Mouse (Mus musculus): ENCODE results near the gene Plekhg1.

Gene Plekhg1

GRCm38 (mm10) chr10:3740148-3740503, at the start of gene Plekhg1:
TSS of gene Plekhg1 (plus strand) at chr10:3740364.
- DNase-seq = peak; percentile 45 to 55

GRCm38 (mm10) chr10:3692791-3693190, 47.4 kb upstream of the Plekhg1 start:
- DNase-seq = no peak

- DNase-seq = no peak
Observed at GRCm38 (mm10) chr10:3693699-3694280, 46.4 kb upstream of the Plekhg1 start.

GRCm38 (mm10) chr10:3695332-3695905, 44.7 kb upstream of the Plekhg1 start:
- no peak for DNase-seq

- DNase-seq = peak in 1 of 2 experiments; percentile 4
Observed at GRCm38 (mm10) chr10:3696727-3697348, 43.3 kb upstream of the Plekhg1 start.

GRCm38 (mm10) chr10:3697500-3697899, 42.7 kb upstream of the Plekhg1 start:
- DNase-seq = no peak

- no peak for DNase-seq
Observed at GRCm38 (mm10) chr10:3700225-3701073, 39.7 kb upstream of the Plekhg1 start.

GRCm38 (mm10) chr10:3701832-3702231, 38.3 kb upstream of the Plekhg1 start:
- DNase-seq = no peak

GRCm38 (mm10) chr10:3702585-3702984, 37.6 kb upstream of the Plekhg1 start:
- DNase-seq = no peak

GRCm38 (mm10) chr10:3706231-3706630, 33.9 kb upstream of the Plekhg1 start:
- DNase-seq = peak in 1 of 2 experiments; percentile 8

- no peak for DNase-seq
Observed at GRCm38 (mm10) chr10:3710081-3710480, 30.1 kb upstream of the Plekhg1 start.

GRCm38 (mm10) chr10:3715302-3715943, 24.7 kb upstream of the Plekhg1 start:
- DNase-seq = peak; percentile 18 to 27

- DNase-seq = peak; percentile 24 to 28
Observed at GRCm38 (mm10) chr10:3718021-3718865, 21.9 kb upstream of the Plekhg1 start.

GRCm38 (mm10) chr10:3720296-3720695, 19.9 kb upstream of the Plekhg1 start:
- DNase-seq = no peak

- DNase-seq = no peak
Observed at GRCm38 (mm10) chr10:3722339-3722738, 17.8 kb upstream of the Plekhg1 start.

- no peak for DNase-seq
Observed at GRCm38 (mm10) chr10:3724665-3725064, 15.5 kb upstream of the Plekhg1 start.

GRCm38 (mm10) chr10:3729666-3730065, 10.5 kb upstream of the Plekhg1 start:
- no peak for DNase-seq

- no peak for DNase-seq
Observed at GRCm38 (mm10) chr10:3730314-3730713, 9.8 kb upstream of the Plekhg1 start.

- DNase-seq = no peak
Observed at GRCm38 (mm10) chr10:3737034-3737433, 3.1 kb upstream of the Plekhg1 start.

- peak; percentile 13 to 24 for DNase-seq
Observed at GRCm38 (mm10) chr10:3740504-3741388, 582 bp downstream of the Plekhg1 start.

GRCm38 (mm10) chr10:3741791-3742190, 1.6 kb downstream of the Plekhg1 start:
- no peak for DNase-seq
